Mouse (Mus musculus): ENCODE measurements at regions not wholly inside any gene's neighbourhood (a gene's known extent, or its start where the extent isn't known, plus 50 kb on each side); places are given as distances from the start of the nearest gene placed in this dataset.

- ATAC-seq (ENCODE audit: insufficient read depth, low read depth) (no peak), DNase-seq (ENCODE audit: low spot score) (no peak)
- Histone ChIP-seq H3K4me2 (ENCODE audit: low read depth, low read length) (no peak overlapping the region), H3K4me1 (ENCODE audit: control insufficient read depth, insufficient read depth) (no peaks in the 10 kb centered on the region), H3K27me3 (ENCODE audit: control insufficient read depth, insufficient read depth, low read length) (peaks cover 16% of the 10 kb centered on the region), H3K27ac (ENCODE audit: low read depth) (no peak overlapping the region), H3K36me3 (replicated peaks; ENCODE audit: control insufficient read depth, insufficient read depth, low read length) (no peaks in the 10 kb centered on the region), H3K9ac (replicated peaks; ENCODE audit: low read depth, low read length) (no peak overlapping the region), H3K4me3 (ENCODE audit: low read depth, low read length) (no peak overlapping the region), H3K9me3 (replicated peaks; ENCODE audit: control insufficient read depth, low read length) (no peaks in the 10 kb centered on the region; the same call in 1 of the 2 replicates)
- 25% methylated on average over 8 of the region's 8 CpGs for WGBS
- TF ChIP-seq CTCF (IDR thresholded peaks at IDR 0.05; ENCODE audit: low read depth) (peak; percentile 20), EP300 (IDR thresholded peaks at IDR 0.05; ENCODE audit: low read depth) (no peak)
Measured at GRCm38 (mm10) chr4:125915166-125915565, 109.2 kb upstream of the Csf3r start.

- ATAC-seq (ENCODE audit: insufficient read depth, low read depth) (no peak), DNase-seq (ENCODE audit: low spot score) (no peak)
- 45% methylated on average over 6 of the region's 6 CpGs for WGBS
- H3K27ac ChIP-seq (ENCODE audit: low read depth), result no peak overlapping the region
- TF ChIP-seq CTCF (IDR thresholded peaks at IDR 0.05; ENCODE audit: low read depth) (no peak), EP300 (IDR thresholded peaks at IDR 0.05; ENCODE audit: low read depth) (no peak)
- H3K4me3 ChIP-seq (ENCODE audit: low read depth, low read length), result no peak overlapping the region
- no peaks in the 10 kb centered on the region; the same call in 1 of the 2 replicates for H3K9me3 ChIP-seq (replicated peaks; ENCODE audit: control insufficient read depth, low read length)
- no peaks in the 10 kb centered on the region for H3K4me1 ChIP-seq (ENCODE audit: control insufficient read depth, insufficient read depth)
- H3K36me3 ChIP-seq (replicated peaks; ENCODE audit: control insufficient read depth, insufficient read depth, low read length), result no peaks in the 10 kb centered on the region
- H3K4me2 ChIP-seq (ENCODE audit: low read depth, low read length), result no peak overlapping the region
- no peak overlapping the region for H3K9ac ChIP-seq (replicated peaks; ENCODE audit: low read depth, low read length)
- H3K27me3 ChIP-seq (ENCODE audit: control insufficient read depth, insufficient read depth, low read length), result peaks cover 17% of the 10 kb centered on the region
Measured at GRCm38 (mm10) chr4:125917210-125917609, 107.1 kb upstream of the Csf3r start.

GRCm38 (mm10) chr4:125921550-125922316 is 102.6 kb upstream of the Csf3r start:
- no peak for ATAC-seq (ENCODE audit: insufficient read depth, low read depth)
- no peak overlapping the region for H3K4me3 ChIP-seq (ENCODE audit: low read depth, low read length)
- H3K27ac ChIP-seq (ENCODE audit: low read depth), result no peak overlapping the region
- WGBS, result 15% methylated on average over 19 of the region's 19 CpGs
- peaks cover 10% of the 10 kb centered on the region; the same call in 1 of the 2 replicates for H3K27me3 ChIP-seq (ENCODE audit: control insufficient read depth, insufficient read depth, low read length)
- no peak overlapping the region for H3K4me2 ChIP-seq (ENCODE audit: low read depth, low read length)
- TF ChIP-seq CTCF (IDR thresholded peaks at IDR 0.05; ENCODE audit: low read depth) (no peak; the same call in 1 of the 2 replicates), EP300 (IDR thresholded peaks at IDR 0.05; ENCODE audit: low read depth) (no peak)
- H3K9ac ChIP-seq (replicated peaks; ENCODE audit: low read depth, low read length), result no peak overlapping the region
- H3K9me3 ChIP-seq (replicated peaks; ENCODE audit: control insufficient read depth, low read length), result no peaks in the 10 kb centered on the region
- H3K36me3 ChIP-seq (replicated peaks; ENCODE audit: control insufficient read depth, insufficient read depth, low read length), result no peaks in the 10 kb centered on the region
- DNase-seq (ENCODE audit: low spot score), result peak; percentile 16
- H3K4me1 ChIP-seq (ENCODE audit: control insufficient read depth, insufficient read depth), result no peaks in the 10 kb centered on the region

- no peak for TF ChIP-seq EP300 (IDR thresholded peaks at IDR 0.05; ENCODE audit: low read depth)
- no peak for TF ChIP-seq CTCF (IDR thresholded peaks at IDR 0.05; ENCODE audit: low read depth)
- Histone ChIP-seq H3K9ac (replicated peaks; ENCODE audit: low read depth, low read length) (no peak overlapping the region), H3K4me1 (ENCODE audit: control insufficient read depth, insufficient read depth) (no peaks in the 10 kb centered on the region), H3K27ac (ENCODE audit: low read depth) (no peak overlapping the region), H3K4me3 (ENCODE audit: low read depth, low read length) (no peak overlapping the region), H3K27me3 (ENCODE audit: control insufficient read depth, insufficient read depth, low read length) (peaks cover 10% of the 10 kb centered on the region; the same call in 1 of the 2 replicates), H3K36me3 (replicated peaks; ENCODE audit: control insufficient read depth, insufficient read depth, low read length) (no peaks in the 10 kb centered on the region), H3K9me3 (replicated peaks; ENCODE audit: control insufficient read depth, low read length) (no peaks in the 10 kb centered on the region), H3K4me2 (ENCODE audit: low read depth, low read length) (no peak overlapping the region)
- no peak for DNase-seq (ENCODE audit: low spot score)
- ATAC-seq (ENCODE audit: insufficient read depth, low read depth), result no peak
- WGBS, result 22% methylated on average over 11 of the region's 11 CpGs
Measured at GRCm38 (mm10) chr4:125922317-125922878, 102.0 kb upstream of the Csf3r start.

GRCm38 (mm10) chr4:125923225-125923624 is 101.1 kb upstream of the Csf3r start:
- WGBS, result 50% methylated on average over 7 of the region's 7 CpGs
- Histone ChIP-seq H3K9ac (replicated peaks; ENCODE audit: low read depth, low read length) (no peak overlapping the region), H3K4me2 (ENCODE audit: low read depth, low read length) (no peak overlapping the region), H3K4me3 (ENCODE audit: low read depth, low read length) (no peak overlapping the region), H3K4me1 (ENCODE audit: control insufficient read depth, insufficient read depth) (no peaks in the 10 kb centered on the region), H3K27me3 (ENCODE audit: control insufficient read depth, insufficient read depth, low read length) (peaks cover 10% of the 10 kb centered on the region; the same call in 1 of the 2 replicates), H3K27ac (ENCODE audit: low read depth) (no peak overlapping the region), H3K36me3 (replicated peaks; ENCODE audit: control insufficient read depth, insufficient read depth, low read length) (no peaks in the 10 kb centered on the region), H3K9me3 (replicated peaks; ENCODE audit: control insufficient read depth, low read length) (no peaks in the 10 kb centered on the region)
- no peak for ATAC-seq (ENCODE audit: insufficient read depth, low read depth)
- TF ChIP-seq CTCF (IDR thresholded peaks at IDR 0.05; ENCODE audit: low read depth) (no peak), EP300 (IDR thresholded peaks at IDR 0.05; ENCODE audit: low read depth) (no peak)
- DNase-seq (ENCODE audit: low spot score), result no peak
